Mouse (Mus musculus): ENCODE measurements at regions not wholly inside any gene's neighbourhood (a gene's known extent, or its start where the extent isn't known, plus 50 kb on each side); places are given as distances from the start of the nearest gene placed in this dataset.

DNA sequence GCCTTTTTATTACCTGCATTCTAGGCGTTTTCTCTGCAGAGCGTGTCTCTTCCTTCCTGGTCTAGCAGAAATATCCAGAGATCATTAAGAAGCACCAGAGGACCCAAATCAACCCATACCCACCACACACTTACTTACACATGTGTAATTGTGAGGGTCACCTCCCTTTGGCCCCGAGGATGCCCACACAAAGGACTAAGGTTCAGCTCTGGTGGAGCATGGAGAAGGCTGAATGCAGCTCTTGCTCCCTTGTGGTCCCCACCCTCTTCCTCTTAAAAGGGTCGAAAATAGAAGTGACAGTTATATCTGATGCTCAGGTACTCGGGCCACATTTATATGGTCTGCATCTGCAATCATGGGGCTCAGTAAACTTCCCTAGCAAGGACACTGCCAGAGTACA lies 164.5 kb upstream of the Glra1 start:
- DNase-seq, result no peak

DNA sequence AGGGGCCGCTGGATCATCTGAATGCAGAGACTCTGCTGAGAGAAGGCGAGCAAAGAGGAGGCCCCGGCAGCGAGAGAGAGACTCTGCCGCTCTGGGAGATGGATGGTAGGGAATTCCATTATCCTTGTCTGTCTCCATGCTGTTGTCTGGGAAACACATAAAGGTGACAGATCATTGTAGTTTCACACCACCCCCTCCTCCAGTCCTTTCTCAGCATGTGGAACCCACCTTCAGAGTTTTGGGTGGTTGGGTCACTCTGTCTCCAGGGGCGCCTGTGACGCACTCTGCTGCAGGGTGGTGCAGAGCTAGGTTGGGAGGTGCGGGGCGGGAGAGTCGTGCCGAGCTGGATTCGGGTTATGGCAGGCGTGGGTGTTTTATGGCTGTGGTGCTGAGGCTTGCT lies 164.1 kb upstream of the Glra1 start:
- no peak for DNase-seq

DNA sequence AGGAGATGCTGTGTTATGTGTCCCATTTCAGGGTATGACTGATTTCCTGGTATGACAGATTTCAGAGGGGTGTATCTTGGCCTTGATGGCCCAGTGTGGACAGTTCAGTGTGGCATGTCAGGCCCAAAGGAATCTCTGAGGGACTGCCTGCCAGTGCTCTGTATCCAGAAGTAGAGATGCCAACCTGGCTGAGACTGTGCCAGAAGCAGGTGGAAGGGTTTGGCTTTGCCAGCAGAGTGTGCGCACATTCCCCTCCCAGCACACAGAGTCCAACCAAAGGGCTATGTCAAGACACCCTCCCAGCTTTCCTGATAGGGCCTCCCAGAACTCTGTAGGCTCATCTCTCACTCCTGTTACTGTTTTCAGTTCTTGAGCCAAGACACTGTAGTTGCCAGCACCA lies 156.8 kb upstream of the Glra1 start:
- DNase-seq, result no peak
